Mouse (Mus musculus): ENCODE results near the gene Sim1. TPM values are rescaled to one million over a fixed set of nuclear protein-coding genes. Genes with fewer than 3 reads are reported as not detected.

The Sim1 gene
- polyA plus RNA-seq (2011; ENCODE audit: insufficient read depth, insufficient read length, low replicate concordance, missing spikeins), result not detected in 2 replicates

DNA sequence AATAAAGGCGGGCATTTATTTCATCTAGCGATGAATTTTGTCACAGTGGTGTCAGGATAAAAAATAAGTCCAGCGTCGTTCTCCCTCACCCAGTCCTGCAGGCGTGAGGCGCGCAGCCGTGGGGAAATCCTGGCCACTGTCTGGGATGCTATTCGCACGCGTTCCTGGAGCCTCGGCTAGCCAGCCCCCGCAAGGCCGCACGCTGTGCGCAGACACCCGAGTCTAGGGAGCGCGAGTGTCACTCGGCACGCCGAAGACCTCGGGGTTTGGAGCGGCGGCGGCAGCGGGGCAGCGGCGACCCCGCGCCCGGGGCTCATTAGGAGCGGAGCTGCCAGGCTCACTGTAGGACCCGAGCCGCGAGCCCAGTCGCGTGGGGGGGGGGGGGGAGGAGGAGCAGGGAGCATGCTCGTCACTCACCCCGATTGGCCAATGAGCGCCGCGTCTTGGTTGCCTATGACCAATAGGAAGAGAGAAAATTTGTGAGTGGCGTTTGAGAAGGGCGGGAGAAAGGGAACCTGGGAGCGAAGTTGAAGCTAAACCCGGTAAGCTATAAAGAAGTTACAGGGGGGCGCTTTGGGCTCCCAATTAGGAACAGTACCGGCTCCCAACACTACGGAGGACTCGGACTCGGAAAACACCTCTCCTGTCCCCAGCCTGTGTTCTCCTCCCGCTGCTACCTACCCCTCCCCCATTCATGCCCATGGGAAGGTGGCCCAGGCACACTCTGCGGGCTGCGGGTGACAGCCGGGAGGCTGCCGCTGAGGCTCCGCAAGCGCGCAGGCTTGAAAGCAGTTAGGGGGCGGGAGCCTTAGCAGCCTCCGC is at the start of gene Sim1:
Sim1 (plus strand) TSS at position 585 of the 822 bp plus-strand sequence.
- 2% methylated on average over 61 of the region's 62 CpGs for WGBS
- Histone ChIP-seq H3K27ac (ENCODE audit: control insufficient read depth, insufficient read depth, low read depth, low read length, poor library complexity) (no peak within 1 kb of the TSS), H3K4me3 (replicated peaks; ENCODE audit: control insufficient read depth, low read depth, low read length) (no peak within 1 kb of the TSS), H3K4me1 (ENCODE audit: control insufficient read depth, insufficient read depth, low read length) (no peaks in the 10 kb centered on the region)
- TF ChIP-seq POLR2A (IDR thresholded peaks at IDR 0.05; ENCODE audit: borderline replicate concordance, control insufficient read depth, low read depth, low read length), result no peak
- no peak for TF ChIP-seq CTCF (IDR thresholded peaks at IDR 0.05; ENCODE audit: control insufficient read depth, insufficient read depth, low read length)

- Histone ChIP-seq H3K4me3 (replicated peaks; ENCODE audit: control insufficient read depth, low read depth, low read length) (no peak overlapping the region), H3K4me1 (ENCODE audit: control insufficient read depth, insufficient read depth, low read length) (no peaks in the 10 kb centered on the region), H3K27ac (ENCODE audit: control insufficient read depth, insufficient read depth, low read depth, low read length, poor library complexity) (no peak overlapping the region)
- TF ChIP-seq POLR2A (IDR thresholded peaks at IDR 0.05; ENCODE audit: borderline replicate concordance, control insufficient read depth, low read depth, low read length) (no peak), CTCF (IDR thresholded peaks at IDR 0.05; ENCODE audit: control insufficient read depth, insufficient read depth, low read length) (no peak)
- 56% methylated on average over 4 of the region's 4 CpGs for WGBS
These were observed 26.4 kb upstream of the Sim1 start for GRCm38 (mm10) chr10:50868202-50868601.

DNA sequence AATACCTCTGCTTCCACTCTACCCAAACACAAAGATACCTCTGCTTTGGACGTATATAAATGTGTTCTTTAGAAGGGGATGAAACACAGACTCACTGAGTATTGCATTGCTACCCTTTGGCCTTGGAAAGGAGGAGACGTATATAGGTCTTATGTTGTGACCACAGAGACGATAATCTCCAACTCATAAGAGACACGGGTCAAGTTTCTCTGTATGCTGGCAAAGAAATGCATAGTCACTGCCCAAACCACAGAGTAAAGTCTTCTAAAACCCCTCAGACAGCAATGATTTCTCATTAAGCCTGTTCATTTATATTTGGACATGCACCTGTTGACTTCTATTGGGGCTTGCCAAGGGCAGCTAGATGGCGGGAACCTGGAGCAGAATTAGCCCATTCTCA is 17.6 kb upstream of the Sim1 start:
- H3K27ac ChIP-seq (ENCODE audit: control insufficient read depth, insufficient read depth, low read depth, low read length, poor library complexity), result no peak overlapping the region
- 26% methylated on average over 5 of the region's 5 CpGs for WGBS
- no peaks in the 10 kb centered on the region for H3K4me1 ChIP-seq (ENCODE audit: control insufficient read depth, insufficient read depth, low read length)
- H3K4me3 ChIP-seq (replicated peaks; ENCODE audit: control insufficient read depth, low read depth, low read length), result no peak overlapping the region
- TF ChIP-seq POLR2A (IDR thresholded peaks at IDR 0.05; ENCODE audit: borderline replicate concordance, control insufficient read depth, low read depth, low read length) (no peak), CTCF (IDR thresholded peaks at IDR 0.05; ENCODE audit: control insufficient read depth, insufficient read depth, low read length) (no peak)

DNA sequence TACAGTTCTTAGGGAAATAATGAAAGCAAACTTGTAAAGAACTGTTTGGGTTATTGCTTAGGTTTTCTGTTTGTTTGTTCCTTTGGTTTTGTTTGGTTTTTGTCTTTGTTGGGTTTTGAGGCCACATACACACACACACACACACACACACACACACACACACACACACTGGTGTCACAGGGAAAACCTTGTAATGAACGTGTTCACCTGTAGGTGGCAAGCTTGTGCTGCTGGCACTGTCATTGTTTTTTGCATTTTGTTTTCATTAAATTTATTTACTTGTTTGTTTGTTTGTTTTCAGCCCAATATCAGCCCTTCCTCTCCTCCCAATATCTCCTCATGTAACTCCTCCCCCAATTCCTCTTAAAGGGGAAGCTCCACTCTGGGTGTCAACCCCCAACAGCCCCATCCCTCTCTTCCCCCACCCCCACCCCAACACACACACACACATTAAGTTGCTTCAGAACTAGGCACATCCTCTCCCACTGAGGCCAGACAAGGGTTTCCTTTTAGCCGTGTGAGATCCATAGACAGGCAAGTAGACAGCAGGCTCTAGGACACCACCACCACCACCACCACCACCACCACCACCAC is 13.0 kb upstream of the Sim1 start:
- H3K4me1 ChIP-seq (ENCODE audit: control insufficient read depth, insufficient read depth, low read length), result no peaks in the 10 kb centered on the region
- H3K27ac ChIP-seq (ENCODE audit: control insufficient read depth, insufficient read depth, low read depth, low read length, poor library complexity), result no peak overlapping the region
- no peak for TF ChIP-seq CTCF (IDR thresholded peaks at IDR 0.05; ENCODE audit: control insufficient read depth, insufficient read depth, low read length)
- TF ChIP-seq POLR2A (IDR thresholded peaks at IDR 0.05; ENCODE audit: borderline replicate concordance, control insufficient read depth, low read depth, low read length), result no peak
- 18% methylated on average over 2 of the region's 2 CpGs for WGBS
- H3K4me3 ChIP-seq (replicated peaks; ENCODE audit: control insufficient read depth, low read depth, low read length), result no peak overlapping the region

DNA sequence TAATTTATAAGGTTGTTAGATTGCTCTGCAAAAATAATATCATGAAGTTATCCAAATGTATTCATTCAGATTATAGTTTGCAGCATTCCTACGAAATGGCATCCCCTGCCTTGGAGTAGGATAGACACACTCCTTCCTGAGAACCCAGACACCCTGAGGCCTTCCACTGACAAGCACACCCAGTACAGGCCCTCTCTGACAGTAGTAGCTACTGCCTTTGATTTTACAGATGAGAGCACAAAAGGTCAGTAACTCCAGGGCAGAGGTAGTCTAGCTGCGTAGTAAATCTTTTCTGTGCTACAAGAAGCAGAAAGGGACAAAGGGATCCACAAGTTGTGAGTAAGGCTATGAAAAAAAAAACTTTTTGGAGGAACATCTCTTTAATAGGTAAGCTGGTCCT is 12.2 kb upstream of the Sim1 start:
- no peak overlapping the region for H3K27ac ChIP-seq (ENCODE audit: control insufficient read depth, insufficient read depth, low read depth, low read length, poor library complexity)
- H3K4me3 ChIP-seq (replicated peaks; ENCODE audit: control insufficient read depth, low read depth, low read length), result no peak overlapping the region
- 84% methylated on average over 2 of the region's 2 CpGs for WGBS
- no peaks in the 10 kb centered on the region for H3K4me1 ChIP-seq (ENCODE audit: control insufficient read depth, insufficient read depth, low read length)
- TF ChIP-seq POLR2A (IDR thresholded peaks at IDR 0.05; ENCODE audit: borderline replicate concordance, control insufficient read depth, low read depth, low read length), result no peak
- TF ChIP-seq CTCF (IDR thresholded peaks at IDR 0.05; ENCODE audit: control insufficient read depth, insufficient read depth, low read length), result no peak

DNA sequence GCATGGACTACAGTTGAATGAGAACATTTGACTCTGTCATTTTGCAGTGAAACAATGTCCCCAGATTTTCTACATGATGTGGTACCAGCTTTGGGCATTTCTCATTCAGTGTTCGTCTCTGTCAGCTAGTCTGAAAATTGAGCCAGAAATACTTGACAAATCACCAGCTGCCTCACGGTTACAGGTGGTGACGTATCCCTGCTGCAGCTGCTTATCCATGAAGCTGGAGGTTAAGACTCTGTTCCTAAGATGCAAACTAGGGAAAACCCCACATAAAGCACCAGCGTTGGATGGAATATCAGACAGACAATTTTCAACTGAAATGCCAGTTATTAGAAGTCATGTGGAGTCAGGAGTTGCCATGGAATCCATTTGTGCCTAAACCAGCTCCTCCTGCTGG is 8.2 kb upstream of the Sim1 start:
- TF ChIP-seq CTCF (IDR thresholded peaks at IDR 0.05; ENCODE audit: control insufficient read depth, insufficient read depth, low read length), result no peak
- no peak for TF ChIP-seq POLR2A (IDR thresholded peaks at IDR 0.05; ENCODE audit: borderline replicate concordance, control insufficient read depth, low read depth, low read length)
- no peaks in the 10 kb centered on the region for H3K4me1 ChIP-seq (ENCODE audit: control insufficient read depth, insufficient read depth, low read length)
- no peak overlapping the region for H3K27ac ChIP-seq (ENCODE audit: control insufficient read depth, insufficient read depth, low read depth, low read length, poor library complexity)
- WGBS, result 69% methylated on average over 4 of the region's 4 CpGs
- no peak overlapping the region for H3K4me3 ChIP-seq (replicated peaks; ENCODE audit: control insufficient read depth, low read depth, low read length)

DNA sequence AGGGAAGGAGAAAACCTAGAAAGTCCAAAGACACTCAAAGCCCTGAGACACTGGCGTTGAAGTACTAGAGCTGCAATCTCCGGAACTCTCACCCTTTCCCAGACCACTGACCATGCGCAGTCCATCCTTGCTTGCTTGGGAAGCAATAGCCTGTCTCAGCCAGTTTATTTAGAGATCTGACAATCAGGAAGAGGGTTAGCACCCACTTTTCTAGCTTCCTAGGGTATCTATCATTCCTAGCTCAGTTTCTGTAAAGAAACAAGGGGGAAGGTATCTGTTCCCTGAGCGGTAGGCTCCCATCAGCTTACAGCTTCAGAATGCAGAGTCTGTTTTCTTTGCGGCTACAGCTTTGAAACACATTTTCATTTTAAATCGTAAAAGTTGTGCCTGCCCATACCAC is 3.9 kb upstream of the Sim1 start:
- H3K4me1 ChIP-seq (ENCODE audit: control insufficient read depth, insufficient read depth, low read length), result no peaks in the 10 kb centered on the region
- H3K4me3 ChIP-seq (replicated peaks; ENCODE audit: control insufficient read depth, low read depth, low read length), result no peak overlapping the region
- TF ChIP-seq POLR2A (IDR thresholded peaks at IDR 0.05; ENCODE audit: borderline replicate concordance, control insufficient read depth, low read depth, low read length) (no peak), CTCF (IDR thresholded peaks at IDR 0.05; ENCODE audit: control insufficient read depth, insufficient read depth, low read length) (no peak)
- WGBS, result 19% methylated on average over 6 of the region's 6 CpGs
- no peak overlapping the region for H3K27ac ChIP-seq (ENCODE audit: control insufficient read depth, insufficient read depth, low read depth, low read length, poor library complexity)

DNA sequence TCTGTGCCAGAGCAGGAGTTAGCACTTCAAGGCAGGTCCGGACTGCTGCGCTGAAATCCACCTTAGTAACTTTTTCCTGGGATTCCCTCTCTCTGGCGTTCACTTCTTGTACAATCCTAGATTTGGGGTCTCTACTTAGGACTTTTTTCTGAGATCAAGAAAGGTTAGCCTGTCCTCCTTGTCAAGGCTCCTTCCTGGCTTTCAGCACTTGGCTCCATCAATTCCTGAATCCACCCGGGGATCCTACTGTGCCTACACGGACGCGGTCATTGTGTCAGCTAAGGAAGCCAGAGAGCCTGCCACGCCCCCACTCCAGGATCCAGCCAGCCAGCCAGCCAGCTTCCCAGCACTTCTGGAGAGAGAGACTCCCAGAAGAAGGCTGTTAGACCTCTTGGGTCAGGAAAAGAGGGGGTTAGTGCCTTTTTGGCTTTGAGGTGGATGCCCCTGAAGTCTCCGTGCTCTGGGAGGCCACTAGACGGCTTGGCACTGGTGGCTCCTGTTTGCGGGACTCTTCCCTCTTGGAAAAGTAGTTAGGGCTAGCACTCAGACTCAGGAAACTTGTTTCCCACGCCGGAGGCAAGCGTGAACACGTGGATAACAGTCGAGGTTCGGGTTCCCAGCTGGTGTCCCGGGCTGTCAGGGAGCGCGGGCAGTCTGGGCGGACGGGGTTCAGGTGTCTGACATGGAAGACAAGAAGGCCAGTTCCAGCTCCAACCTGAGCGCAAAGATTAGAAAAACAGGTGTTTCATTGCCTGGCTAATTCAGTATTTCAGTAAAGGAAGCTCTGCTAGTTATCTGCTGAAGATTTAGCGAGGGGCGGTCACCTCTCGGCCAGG is 2.5 kb upstream of the Sim1 start:
- Histone ChIP-seq H3K4me1 (ENCODE audit: control insufficient read depth, insufficient read depth, low read length) (no peaks in the 10 kb centered on the region), H3K4me3 (replicated peaks; ENCODE audit: control insufficient read depth, low read depth, low read length) (no peak overlapping the region), H3K27ac (ENCODE audit: control insufficient read depth, insufficient read depth, low read depth, low read length, poor library complexity) (no peak overlapping the region)
- TF ChIP-seq POLR2A (IDR thresholded peaks at IDR 0.05; ENCODE audit: borderline replicate concordance, control insufficient read depth, low read depth, low read length) (no peak), CTCF (IDR thresholded peaks at IDR 0.05; ENCODE audit: control insufficient read depth, insufficient read depth, low read length) (no peak)
- 7% methylated on average over 26 of the region's 26 CpGs for WGBS

Data from bone marrow, adult 2 months (tissue).